Mouse (Mus musculus): Measurements from ENCODE around the gene Adora1.

The Adora1 gene

GRCm38 (mm10) chr1:134236142-134236541 lies 911 bp upstream of the Adora1 start:
- DNase-seq = no peak

DNA sequence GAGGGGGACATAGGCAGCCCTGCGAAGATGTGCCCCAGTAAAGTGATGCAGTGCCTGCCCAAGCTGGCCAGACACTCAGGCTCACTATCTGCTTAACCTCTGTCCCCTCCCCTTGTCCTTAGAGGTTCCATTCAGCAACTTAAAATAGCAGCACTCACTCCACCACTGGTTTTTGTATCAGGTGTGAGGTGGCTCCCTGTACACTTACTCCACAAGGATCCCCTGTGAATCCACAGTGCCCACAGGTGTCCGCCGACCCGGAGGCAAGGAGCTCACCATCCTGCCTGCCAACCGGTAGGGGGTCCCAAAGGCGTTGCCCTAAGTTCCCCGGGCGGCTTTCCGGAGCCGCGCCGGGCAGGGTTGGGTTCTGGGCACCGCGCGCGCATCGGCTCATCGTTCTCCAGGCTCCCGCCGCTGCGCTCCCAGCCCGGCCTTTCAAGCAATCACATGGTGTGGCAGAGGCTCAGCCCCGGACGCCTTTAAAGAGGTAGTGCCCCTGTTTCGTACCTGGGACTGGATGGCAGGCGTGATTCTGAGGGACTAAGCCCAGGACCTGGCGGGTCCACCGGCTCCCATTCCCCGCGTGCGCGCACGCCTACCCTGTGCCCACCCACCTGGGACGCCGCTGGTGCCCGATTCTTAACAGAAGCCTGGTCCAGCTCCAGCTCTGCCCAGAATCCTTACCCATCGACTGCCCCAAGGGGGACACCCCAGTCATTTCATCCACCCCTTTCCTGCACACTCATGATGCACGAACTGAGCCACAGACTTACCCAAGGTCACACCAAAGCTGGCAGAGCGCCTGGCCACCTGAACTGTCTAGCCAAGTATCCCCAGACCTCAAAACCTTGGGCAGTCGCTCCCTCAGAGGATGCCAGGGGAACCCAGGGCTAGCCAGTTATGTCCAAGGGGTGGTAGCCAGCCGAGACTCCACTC lies 508 bp downstream of the Adora1 start:
- DNase-seq = no peak

GRCm38 (mm10) chr1:134233681-134234454 lies 1.4 kb downstream of the Adora1 start:
- no peak for DNase-seq

- no peak for DNase-seq
These were observed 2.3 kb downstream of the Adora1 start for GRCm38 (mm10) chr1:134232778-134233531.

GRCm38 (mm10) chr1:134232326-134232725 lies 2.9 kb downstream of the Adora1 start:
- no peak for DNase-seq

GRCm38 (mm10) chr1:134231681-134232080 lies 3.5 kb downstream of the Adora1 start:
- no peak for DNase-seq

GRCm38 (mm10) chr1:134231270-134231669 lies 4.0 kb downstream of the Adora1 start:
- no peak for DNase-seq

DNA sequence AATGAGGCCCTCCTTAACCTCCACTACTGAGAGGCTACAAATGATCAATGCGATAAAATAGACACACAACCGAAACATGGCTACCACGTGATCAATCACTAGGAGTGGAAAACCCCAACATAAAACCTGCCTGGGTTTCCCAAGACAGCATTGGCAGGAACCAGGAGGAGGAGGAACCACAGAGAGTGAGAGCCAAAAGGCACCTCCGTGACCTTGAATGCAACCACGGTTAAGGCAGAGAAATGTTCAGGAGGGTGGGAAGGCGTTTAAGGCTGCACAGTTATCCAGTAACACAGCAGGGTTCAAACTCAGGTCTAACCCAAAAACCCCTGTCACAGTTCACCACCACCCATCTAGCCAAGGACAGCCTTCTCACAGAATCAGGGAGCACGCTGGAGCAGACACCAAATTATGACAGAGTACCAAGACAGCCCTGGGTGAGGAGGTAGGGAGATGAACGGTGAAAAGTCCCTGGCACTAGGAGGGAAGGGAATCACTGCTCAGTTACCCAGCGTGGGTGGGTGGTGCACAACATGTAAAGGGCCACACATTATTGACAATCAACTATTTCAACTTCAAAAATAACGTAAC lies 4.5 kb downstream of the Adora1 start:
- DNase-seq = no peak

DNA sequence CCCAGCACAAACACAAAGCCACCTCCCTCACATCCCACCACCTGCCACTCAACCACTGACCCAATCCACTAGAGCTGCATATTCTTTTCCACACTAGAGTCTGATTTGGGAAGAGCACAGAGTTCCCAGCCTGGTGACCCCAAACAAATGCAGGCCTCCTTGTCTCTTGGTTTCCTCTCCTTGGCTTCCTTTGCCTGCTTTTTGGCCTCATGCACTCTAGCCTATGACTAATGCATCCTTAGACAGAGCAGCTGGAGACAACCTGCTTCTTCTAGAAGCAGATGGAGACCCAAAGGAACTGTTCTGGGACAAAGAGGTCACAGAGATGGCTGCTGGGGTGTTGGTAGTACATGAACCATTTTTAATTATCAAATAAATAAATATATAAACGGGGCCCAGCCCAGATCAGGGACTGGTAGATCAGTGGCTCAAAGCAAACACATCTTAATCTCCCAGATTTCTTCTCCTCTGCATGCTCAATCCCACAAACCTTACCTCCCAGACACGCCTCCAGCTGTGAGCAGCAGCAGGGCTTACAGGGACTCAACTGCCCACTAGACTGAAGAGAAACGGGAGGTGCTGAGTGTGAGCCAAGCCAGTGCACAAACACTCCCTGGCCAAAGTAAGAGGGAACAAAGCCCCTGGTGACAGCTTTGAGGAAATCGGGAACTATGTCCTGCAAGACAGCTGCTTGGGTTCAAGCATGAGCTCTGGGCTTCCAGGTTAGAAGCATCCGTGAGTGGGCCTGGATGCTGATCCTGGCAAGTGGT lies 5.2 kb downstream of the Adora1 start:
- DNase-seq = no peak

DNA sequence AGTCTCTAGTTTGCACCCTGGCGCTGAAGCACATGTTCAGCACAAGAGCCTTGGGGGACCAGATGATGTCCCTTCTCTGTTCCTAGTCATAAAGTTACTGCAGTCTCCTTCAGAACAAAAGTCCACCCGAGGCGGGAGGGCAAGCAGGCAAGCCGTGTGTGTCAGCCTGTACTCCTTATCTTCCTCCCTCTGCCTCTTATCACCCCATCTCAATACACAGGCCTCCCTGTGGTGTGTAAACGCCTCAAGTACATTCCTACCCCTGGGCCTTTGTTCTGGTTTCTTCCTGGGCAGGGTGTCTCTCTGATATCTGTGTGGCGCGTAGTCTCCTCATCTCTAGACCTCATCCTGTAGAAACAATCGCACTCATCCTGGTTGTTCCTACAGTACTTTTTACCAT lies 8.5 kb downstream of the Adora1 start:
- no peak for DNase-seq

DNA sequence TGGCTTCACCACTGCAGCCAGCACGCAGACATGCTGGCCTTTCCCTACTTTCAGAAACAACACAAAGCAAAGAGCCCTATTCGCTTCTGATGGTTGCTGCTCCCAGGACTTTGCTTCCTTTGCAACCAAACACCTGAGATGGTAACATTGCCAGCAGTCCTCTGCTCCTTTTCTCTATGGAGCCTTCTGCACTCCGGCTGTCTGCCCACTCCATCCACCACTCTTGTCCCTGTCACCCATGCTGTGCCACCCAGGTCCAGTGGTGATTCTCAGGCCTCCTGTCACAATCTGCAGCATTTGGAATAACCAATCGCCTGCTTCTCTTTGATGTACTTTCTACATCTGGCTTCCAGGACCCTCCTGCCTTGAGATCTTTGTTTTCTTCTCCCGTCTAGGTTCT lies 9.9 kb downstream of the Adora1 start:
- no peak for DNase-seq

GRCm38 (mm10) chr1:134224649-134225227 lies 10.5 kb downstream of the Adora1 start:
- DNase-seq = no peak

- DNase-seq = no peak
These were observed 12.8 kb downstream of the Adora1 start for GRCm38 (mm10) chr1:134222122-134223055.

DNA sequence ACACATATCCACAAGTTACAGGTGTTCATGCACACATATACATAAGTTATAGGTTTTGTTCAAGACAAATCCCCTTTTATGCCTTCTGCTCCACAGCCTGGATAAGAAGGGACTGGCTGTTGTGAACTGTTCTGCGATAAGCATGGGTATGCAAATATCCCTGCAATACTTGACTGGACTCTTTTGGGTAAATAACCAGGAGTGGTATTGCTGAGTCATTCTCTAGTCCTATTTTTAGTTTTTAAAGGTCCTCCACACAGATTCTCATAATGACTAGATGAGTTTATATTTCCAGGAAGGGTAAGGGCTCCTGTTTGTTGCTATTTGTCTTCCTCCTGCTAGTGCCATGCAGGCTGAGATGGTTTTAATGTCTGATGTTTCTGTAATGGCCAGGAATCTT lies 14.1 kb downstream of the Adora1 start:
- no peak for DNase-seq

- no peak for DNase-seq
These were observed 15.6 kb downstream of the Adora1 start for GRCm38 (mm10) chr1:134219608-134220007.

GRCm38 (mm10) chr1:134217942-134218341 lies 17.3 kb downstream of the Adora1 start:
- DNase-seq = no peak

DNA sequence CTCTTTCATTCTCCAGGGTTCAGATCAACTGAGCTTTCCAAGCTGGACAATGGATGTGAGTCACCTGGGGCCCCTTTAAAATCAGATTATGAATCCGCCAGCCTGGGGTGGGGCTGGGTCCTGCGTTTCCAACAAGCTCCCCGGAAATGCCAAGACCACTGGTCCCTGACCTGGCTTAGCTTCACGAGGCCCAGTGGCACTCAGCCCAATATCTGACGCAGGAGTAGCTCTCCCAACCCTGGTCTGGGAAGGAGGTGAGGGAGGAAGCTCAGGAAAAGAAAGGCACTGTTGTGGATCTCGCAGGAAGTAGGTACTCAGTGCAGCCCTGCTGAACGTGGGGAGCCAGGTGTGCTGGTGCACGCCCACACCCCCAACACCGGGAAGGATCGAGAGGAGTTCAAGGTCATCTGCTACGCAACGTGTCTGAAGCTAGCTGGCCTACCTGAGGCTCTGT lies 18.2 kb downstream of the Adora1 start:
- DNase-seq = no peak

- no peak for DNase-seq
These were observed 18.6 kb downstream of the Adora1 start for GRCm38 (mm10) chr1:134216629-134216971.

GRCm38 (mm10) chr1:134215751-134216628 lies 19.2 kb downstream of the Adora1 start:
- no peak for DNase-seq

Measured in thymus, postnatal 14 days (tissue).